Mouse (Mus musculus) skeletal muscle tissue, adult 2 months (tissue): ENCODE measurements around the gene Kcnj12.

ENCODE experiments used
- DNase-seq: peaks from one replicate; pipeline ENCODE4 v3.0.0-alpha.2; 2012; ENCODE audit warnings: low read depth, low spot score

Kcnj12 gene

GRCm38 (mm10) chr11:61022550-61023391, at the start of gene Kcnj12:
Gene Kcnj12, plus strand, starts transcription at chr11:61022564.
- DNase-seq, result no peak

GRCm38 (mm10) chr11:60975097-60975496, 47.3 kb upstream of the Kcnj12 start:
- no peak for DNase-seq

- DNase-seq, result no peak
Measured at GRCm38 (mm10) chr11:60976234-60976633, 46.1 kb upstream of the Kcnj12 start.

- DNase-seq, result peak; percentile 83
Measured at GRCm38 (mm10) chr11:60976742-60977141, 45.6 kb upstream of the Kcnj12 start.

- peak; percentile 64 for DNase-seq
Measured at GRCm38 (mm10) chr11:60977153-60977552, 45.2 kb upstream of the Kcnj12 start.

GRCm38 (mm10) chr11:60978658-60979057, 43.7 kb upstream of the Kcnj12 start:
- DNase-seq, result no peak

GRCm38 (mm10) chr11:60979788-60980187, 42.6 kb upstream of the Kcnj12 start:
- no peak for DNase-seq

GRCm38 (mm10) chr11:60981693-60982486, 40.5 kb upstream of the Kcnj12 start:
- no peak for DNase-seq

GRCm38 (mm10) chr11:60984912-60985558, 37.3 kb upstream of the Kcnj12 start:
- DNase-seq, result peak; percentile 84

GRCm38 (mm10) chr11:60990428-60990827, 31.9 kb upstream of the Kcnj12 start:
- peak; percentile 23 for DNase-seq

GRCm38 (mm10) chr11:61002736-61003135, 19.6 kb upstream of the Kcnj12 start:
- DNase-seq, result no peak

- DNase-seq, result no peak
Measured at GRCm38 (mm10) chr11:61004046-61004445, 18.3 kb upstream of the Kcnj12 start.

GRCm38 (mm10) chr11:61004781-61005180, 17.6 kb upstream of the Kcnj12 start:
- DNase-seq, result no peak

- DNase-seq, result no peak
Measured at GRCm38 (mm10) chr11:61005345-61005744, 17.0 kb upstream of the Kcnj12 start.

- no peak for DNase-seq
Measured at GRCm38 (mm10) chr11:61011736-61012294, 10.5 kb upstream of the Kcnj12 start.

GRCm38 (mm10) chr11:61016866-61017398, 5.4 kb upstream of the Kcnj12 start:
- DNase-seq, result no peak

- DNase-seq, result no peak
Measured at GRCm38 (mm10) chr11:61021129-61021528, 1.2 kb upstream of the Kcnj12 start.

- peak; percentile 62 for DNase-seq
Measured at GRCm38 (mm10) chr11:61021676-61022549, 451 bp upstream of the Kcnj12 start.

GRCm38 (mm10) chr11:61023416-61024200, 1.2 kb downstream of the Kcnj12 start:
- DNase-seq, result no peak

GRCm38 (mm10) chr11:61024388-61024787, 2.0 kb downstream of the Kcnj12 start:
- no peak for DNase-seq
